Mouse (Mus musculus) common myeloid progenitor, adult 5-6 weeks (primary cell): ENCODE results near the gene Otx1. TPM values are rescaled to one million over a fixed set of nuclear protein-coding genes. Genes with fewer than 3 reads are reported as not detected.
A peak's percentile ranks its signal among the peaks of the same experiment; 100 is the strongest.

Experiments used
- ATAC-seq: replicated peaks from 2 replicates; pipeline ENCODE4 v1.8.0; 2016; ENCODE audit warnings: low read depth, mild to moderate bottlenecking, moderate TSS enrichment, inconsistent platforms; ENCODE audit not compliant: poor library complexity, severe bottlenecking
- total RNA-seq: library from RNA; stranded (forward); fragments of 200-1000, 187-1606 nt; gene quantifications from 2 replicates; pipeline ENCODE4 v1.2.3, GENCODE M21; 2017

Otx1 gene
- not detected in 2 replicates for total RNA-seq

DNA sequence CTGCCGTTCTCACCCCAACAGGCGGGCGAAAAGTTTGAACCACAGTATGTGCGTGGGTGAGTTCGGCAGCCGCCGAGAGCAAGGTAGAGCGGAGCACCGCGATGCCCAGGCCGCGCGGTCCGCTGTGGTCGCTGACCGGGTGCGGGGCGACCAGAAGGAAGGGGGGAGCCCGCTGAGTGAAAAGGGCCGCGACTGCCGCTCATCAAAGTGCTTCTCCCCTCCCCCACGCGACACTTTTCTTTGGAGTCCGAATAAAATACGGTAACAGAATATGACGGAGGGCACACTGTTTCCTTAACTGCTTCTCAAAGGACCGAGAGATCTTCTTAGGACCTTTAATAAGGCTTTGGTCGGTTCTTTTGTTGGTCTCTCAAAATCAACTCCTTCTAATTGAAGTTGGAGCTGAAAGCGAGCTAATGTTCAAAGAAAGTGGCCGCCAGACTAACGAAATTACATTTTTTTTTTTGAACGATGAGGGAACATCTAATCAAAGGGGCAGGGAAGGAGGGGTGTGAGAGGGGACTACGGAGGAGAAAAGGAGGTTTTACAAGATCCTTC lies at the start of gene Otx1:
TSS of gene Otx1 (minus strand) at position 115 of the 558 bp plus-strand sequence.
- no peak for ATAC-seq

DNA sequence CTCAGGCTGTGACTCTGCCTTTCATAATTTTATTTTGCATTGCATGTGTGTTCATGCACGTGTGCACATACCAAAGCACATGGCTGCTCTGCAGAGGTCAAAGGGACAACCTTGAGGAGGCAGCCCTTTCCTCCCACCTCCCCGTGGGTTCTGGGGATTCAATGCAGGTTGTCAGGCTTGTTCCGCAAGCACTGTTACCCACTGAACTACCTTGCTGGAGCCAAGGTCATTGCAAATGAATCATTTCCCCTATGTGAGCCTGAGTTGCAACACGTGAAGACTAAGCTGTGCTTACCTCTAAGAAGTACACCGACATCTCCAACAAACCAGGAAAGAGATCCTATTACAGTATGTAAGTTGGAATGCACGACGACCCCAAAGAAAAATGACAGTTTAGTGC lies 48.2 kb upstream of the Otx1 start:
- ATAC-seq, result no peak

DNA sequence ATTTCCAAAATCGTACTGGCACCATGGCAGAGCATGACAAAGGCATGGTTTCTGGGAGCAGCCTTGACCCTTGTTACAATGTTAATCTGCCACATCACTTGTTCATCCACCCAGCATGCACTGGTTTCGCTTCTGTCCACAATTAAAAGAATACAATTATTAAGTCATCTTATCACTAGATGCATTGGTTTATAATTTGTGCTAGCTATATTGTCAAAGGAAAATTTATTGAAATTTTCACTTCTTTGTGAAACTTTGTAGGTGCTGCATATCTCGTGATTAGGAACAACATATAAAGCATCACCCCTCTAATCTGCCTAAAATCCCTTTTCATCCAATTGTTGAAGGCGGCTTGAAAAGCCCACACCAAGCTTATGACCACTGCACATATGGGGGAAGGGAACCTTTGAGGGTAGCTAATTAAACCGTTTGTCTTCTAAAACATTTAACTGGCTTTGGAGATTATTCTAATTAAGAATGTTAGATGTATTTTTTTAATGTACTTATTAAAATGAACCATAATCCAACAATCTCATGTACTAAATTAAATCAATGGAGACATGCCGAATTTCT lies 37.2 kb upstream of the Otx1 start:
- ATAC-seq, result no peak

DNA sequence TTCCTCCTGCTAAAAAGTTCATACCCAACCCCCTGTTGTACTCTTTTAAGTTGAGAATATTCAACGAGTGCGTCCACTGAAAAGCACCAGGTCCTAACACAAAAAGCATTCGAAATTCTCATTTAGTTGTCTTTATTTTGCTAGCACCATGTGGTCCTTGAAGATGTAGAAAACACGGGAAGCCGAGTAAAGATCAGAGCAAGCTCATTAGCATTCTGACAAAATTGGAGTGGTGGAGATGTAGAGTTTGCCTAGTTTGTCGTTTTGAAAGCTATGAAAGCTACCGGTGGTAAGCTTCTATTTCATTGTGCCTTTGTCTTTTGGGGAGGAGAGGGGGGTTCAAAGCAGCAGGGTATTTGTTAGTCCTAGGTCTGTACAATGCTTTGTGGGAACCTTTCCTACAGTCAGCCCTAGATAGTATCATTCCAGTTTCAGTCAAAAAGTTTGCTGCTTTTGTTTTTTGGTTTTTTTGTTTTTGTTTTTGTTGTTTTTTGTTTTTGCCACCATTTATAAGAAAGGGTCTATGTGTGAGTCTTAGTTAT lies 31.9 kb upstream of the Otx1 start:
- no peak for ATAC-seq

DNA sequence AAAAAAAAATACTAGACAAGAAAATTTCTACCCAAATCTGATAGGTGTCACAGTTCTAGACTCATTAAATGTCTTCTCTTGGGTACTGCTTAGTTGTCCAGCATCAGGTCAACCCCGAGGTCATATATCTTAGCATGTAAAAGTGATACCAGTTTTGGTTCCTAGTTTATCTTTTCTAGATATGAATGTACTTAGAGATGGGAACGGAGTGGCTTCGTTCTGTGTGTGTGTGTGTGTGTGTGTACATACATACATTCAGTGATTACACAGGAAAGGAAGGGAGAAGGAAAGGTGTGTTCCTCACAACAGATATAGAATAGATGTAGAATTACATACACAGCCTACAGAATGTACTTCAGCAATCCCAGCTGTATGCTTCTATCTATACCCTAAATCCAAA lies 30.9 kb upstream of the Otx1 start:
- ATAC-seq, result no peak

DNA sequence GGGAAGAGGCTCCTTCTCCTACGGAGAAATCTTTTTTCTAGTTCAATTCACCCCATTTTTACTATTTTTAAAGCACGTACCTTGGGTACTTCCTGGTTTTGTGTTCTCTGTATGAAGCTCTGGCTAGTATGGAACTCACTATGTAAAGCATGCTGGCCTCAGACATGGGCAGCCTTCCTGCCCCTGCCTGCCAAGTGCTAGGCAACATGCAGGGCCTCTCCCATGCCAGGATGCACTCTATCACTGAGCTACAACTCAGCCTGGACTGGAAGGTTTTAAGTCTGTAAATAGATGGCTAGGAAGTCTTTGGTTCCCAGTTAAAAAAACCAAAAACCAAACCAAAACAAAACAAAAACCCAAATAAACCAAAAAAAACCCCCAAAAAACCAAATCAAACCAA lies 17.9 kb upstream of the Otx1 start:
- no peak for ATAC-seq

DNA sequence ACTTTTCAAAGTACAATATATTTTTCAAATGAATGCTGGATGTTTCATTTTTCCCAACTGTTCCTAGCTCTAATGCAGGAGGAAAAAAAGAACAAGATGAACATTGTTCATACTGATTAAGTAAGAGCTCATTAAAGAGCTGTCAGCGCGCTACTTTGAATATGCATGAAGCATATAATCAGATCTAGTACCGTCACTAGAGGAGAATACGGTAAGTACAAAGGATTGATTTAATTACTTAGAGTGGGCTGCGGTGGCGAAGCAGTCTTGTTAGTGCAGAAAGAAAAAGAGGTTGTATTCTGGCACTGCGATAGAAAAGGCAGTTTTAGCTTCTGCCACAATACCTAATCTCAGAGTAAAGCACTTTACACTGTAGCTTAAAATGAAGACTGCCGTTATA lies 14.7 kb upstream of the Otx1 start:
- no peak for ATAC-seq

DNA sequence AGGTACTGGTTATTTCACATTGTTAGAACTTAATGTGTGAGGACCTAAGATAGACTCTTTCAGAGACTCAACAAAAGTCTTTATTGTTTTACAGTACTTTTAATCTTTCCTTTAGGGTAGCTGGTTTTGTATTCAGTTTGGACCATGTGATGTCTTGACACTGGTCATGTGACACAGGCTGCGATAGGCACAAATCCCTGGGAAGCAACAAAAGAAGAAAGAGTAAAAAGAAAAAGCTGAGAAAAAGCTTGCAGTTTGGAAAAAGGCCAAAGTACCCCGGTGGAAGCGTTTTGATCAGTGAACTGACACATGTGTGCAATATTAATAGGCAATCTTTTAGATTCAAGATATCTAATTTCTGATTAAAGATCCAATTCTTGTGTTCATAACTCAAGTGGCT lies 13.6 kb upstream of the Otx1 start:
- no peak for ATAC-seq

DNA sequence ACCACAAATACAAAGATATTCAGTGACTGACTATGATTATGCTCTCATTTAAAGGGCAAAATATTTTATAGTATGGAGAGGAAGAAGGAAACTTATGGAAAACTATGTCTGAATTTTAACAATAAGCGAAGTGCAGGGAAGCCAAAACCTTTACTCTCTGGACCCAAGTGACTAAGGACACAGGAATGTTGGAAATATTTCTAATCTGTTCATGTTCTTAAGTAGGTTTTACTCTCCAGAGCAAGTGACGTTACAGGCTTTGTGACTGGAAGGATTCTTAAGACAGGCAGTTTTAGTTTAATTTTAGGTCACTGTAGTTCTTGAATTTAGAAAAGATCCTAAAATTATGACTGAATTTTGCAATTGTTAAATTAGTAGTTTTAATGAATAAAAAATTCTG lies 6.1 kb upstream of the Otx1 start:
- no peak for ATAC-seq

DNA sequence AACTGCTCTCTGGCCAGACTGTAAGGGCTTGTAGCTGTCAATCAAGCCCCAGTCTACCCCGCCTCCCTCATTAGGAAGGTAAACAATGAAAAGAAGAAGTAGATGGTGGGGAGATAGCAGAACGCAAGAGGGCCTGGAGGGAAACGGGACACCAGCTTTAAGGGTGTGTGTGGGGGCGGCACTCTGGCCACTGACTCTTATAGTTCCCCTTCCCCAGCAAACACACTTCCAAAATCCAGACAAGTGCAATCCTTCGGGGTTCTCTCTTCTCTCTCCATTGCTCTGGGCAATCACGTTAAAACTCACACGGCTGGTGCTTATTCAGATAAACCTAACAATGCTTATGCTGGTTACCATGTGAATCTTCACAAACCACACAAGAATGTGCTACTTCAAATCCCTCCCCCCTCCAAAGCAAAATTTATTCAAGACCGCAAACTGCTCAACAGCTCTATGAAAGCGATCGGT lies 5.5 kb upstream of the Otx1 start:
- ATAC-seq, result peak; percentile 87

DNA sequence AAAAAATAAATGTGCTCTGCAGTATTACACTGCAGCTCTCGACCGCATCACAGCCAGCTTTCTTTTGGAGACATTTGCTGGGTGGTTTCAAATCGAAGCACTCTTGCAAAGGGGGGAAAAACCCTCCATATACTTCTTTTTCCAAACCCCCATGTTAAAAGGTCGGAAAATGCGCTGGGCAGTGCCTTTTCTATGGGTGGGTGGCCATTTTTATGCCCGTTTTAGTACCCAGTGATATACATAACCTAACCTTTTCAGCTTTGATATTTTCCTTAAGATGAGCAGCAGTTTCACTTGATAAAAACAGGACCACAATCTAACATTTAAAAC lies 5.0 kb upstream of the Otx1 start:
- no peak for ATAC-seq

DNA sequence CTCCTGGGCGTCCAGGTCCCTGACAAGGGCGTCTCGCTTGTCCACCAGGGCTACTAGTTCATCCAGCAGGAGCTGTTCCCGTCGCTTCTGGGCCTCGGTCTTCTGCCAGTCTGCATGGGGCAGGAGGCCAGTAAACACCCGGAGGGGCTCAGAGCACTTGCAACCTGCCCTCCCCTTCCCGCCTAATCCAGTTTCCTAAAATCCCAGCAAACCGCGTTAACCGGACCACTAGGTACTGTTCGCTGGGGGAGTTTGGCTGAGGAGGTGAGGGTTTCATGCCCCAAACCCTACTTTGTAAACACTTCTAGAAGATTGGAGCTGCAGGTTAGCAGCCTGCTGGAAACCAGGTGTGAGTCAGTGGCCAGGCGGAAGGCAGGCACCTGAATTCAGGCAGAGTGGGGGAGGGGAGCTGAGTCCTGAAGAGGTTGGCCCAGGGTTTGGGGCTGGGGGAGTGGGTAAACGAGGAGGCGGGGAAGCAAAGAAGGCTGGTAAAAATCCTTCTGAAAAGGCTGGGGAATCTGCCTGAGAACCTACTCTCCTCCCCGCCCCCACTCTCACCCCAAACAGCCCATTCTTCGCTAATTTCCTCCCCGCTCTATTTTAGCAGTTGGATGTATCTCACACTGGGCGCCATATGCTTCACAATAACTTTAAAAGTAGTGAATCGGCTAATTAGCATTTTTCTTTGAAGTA lies 4.5 kb upstream of the Otx1 start:
- no peak for ATAC-seq

DNA sequence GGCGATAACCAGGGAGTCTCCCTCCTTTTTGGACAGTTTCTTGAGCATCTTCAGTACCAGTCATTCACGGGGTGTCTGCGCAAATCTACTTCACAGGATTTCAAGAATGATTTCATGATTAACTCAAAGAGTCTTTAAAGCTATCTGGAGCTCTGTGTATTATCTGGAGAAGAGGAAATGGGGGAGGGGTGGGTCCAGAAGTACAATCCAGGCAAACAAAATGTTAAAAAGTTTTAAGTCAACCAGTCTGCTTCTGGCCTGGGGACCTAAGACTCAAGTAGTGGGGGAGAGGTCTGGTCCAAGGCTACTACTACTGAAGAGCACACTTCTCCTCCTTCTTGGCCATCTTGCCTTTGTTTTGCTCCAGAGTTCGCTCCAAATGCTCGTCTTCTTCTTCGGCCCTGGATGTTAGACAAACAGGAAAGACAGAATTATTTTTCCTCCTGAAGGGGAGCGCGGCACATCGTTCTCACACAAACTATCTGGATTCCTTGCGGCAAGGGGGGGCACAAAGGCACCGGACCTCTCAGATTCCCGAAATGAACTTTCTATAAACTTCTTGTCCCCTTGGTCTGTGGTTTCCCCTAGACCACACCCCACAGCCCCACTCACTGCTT lies 3.9 kb upstream of the Otx1 start:
- ATAC-seq, result no peak

DNA sequence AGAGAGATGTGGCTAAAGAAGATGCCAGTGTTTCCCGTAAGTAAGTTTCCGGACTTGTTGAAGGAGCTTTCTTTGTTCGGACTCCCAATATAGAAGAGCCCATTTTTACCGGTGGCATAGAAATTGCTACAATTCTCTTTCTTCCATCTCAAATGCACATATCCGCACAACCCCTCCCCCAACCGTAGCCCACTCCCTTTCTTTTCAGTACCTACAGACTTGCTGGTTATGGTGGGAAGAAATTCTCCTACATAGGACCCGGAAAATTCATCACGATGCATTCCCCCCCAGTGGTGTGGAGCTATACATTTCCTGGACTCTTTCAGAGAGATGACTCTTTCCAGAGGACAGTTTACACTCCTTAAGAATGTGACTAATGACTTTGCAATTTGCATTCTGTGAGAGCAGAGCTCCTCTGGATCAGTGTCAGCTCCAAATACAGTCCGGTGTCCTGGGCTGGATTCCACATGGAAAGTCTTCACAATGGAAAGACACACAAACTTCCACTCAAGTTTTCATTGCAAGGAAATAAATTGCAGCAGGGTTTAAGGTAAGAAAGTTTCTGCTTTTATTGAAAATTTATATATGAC lies 2.7 kb upstream of the Otx1 start:
- ATAC-seq, result no peak

DNA sequence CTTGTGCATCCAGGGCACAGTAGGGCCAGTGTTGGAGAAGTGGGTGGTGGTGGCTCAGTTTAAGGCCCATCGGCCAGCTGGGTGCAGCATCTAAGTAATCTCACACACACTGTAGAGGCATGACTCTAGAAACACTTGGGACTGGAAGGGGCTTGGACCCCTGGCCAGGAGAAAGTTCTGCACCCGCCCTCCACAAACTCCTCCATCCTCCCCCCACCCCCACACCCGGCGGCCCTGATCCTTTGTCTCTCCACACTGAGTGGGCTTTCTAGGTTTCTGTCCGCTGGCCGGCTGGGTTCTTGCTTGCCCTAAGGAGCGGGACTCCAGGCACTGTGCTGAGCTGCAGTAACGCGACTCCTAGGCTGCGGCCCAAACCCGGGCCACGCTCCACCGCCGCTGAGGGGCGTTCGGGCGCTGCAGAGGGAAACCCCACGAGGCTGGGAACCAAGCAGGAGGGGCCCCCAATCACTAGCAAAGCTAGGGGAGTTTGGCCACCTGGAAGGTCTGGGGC lies 1.7 kb upstream of the Otx1 start:
- no peak for ATAC-seq

DNA sequence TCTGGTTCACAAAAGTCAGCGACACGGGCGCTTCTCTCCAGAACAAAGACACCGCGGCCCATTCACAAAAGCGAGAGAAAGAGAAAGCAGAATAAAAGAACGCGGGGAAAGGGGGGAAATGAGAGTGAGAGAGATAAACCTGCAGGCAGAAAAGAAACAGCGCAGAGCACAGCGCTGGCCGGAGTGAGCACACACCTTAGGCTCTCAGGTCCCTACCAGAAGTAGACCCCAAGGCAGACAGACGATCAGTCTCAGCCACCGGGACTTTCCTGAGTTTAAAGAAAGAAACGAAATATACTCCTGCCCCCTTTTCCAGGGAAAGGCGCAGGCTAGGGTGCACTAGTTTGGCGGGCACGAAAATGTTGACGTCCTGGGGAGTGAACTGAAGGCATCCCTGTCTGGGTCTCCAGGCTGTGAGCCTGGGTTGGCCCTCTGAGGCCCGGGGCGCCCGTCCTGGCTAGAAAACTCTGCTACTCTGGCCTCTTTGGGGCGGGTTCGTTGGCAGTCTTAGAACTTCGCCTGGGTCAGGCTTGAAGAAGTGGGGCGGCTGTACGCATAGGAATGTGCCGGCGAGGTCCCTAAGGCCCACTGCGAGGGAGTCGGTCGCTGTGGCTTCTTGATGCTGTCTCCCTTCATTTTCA lies 764 bp upstream of the Otx1 start:
- ATAC-seq, result no peak

DNA sequence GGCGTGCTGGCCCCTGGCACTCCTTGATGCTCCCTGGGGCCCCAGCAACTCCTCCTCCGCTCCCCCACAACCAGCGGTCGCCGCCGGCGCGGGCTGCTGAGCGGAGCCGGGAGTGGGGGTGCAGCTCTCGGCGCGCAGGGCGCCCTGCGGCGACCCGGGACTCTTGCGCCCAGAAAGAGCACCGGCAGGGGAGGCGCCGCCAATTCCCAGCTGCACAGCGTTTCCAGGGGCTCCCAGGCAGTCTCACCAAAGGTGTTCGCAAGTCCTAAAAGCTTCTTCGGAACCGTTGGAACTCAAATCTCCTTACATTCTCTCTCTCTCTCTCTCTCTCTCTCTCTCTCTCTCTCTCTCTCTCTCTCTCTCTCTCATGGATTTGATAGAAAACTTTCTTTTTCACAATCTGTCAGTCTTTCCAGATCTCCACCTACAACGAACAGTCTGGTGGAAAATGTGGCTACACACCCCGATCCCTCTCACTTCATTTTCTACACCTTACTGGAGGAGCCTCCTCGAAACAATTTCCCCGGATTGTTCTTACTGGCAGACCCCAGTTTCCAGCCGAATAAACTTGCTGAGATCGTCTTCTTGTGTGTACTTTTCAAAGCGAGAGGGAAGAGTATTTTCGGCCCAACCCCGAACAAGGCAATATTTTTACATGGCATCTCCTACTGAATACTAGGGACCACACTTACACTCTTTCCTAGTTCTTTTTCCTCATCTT lies 475 bp downstream of the Otx1 start:
- no peak for ATAC-seq

DNA sequence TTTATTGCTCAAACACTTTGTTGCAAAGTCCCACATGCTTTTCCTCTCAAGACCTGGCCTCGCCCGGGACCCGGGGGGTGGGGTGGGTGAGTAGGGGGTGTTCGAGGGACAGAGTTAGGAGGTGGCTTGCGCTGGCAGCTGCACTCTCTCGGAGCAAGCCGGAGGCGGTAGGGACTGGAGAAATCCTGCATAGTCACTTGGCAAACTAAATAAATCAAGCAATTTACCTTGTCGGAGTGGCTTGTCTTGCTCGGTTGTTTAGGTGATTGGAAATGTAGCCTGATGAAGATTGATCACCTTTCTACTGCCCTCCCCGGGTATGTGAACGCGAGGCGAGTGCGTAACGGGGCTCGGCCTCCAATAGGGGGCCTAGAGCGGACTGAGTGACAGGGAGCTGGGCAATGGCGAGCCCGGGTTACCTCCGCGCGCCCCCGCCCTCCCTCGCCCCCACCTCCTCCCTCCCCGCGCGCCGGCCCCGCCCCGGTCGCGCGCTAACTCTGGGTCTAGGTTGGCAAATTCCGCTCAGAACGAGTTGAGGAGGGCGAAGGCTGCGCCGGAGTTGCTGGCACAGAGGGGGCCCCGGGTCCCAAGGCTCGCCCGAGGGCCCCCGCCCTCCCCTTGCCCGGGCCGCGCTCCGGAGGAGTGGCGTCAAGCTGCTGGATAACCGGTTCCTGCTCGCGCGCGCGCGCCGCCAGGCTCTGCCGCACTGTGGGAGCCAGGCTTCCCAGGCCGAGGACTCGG lies 1.2 kb downstream of the Otx1 start:
- 0 out of 2 replicates have a peak, but pooled peaks have one; percentile 24 for ATAC-seq
